Mouse (Mus musculus): ENCODE results near the gene Gm11237. TPM values are rescaled to one million over a fixed set of nuclear protein-coding genes. Genes with fewer than 3 reads are reported as not detected.

Gene Gm11237
- not detected for polyA plus RNA-seq (2015; fragmentation: Illumina TruSeq; extraction: RNeasy Lipid Tissue Mini Kit (QIAGEN cat#74804); ENCODE audit: low read depth, low replicate concordance)

DNA sequence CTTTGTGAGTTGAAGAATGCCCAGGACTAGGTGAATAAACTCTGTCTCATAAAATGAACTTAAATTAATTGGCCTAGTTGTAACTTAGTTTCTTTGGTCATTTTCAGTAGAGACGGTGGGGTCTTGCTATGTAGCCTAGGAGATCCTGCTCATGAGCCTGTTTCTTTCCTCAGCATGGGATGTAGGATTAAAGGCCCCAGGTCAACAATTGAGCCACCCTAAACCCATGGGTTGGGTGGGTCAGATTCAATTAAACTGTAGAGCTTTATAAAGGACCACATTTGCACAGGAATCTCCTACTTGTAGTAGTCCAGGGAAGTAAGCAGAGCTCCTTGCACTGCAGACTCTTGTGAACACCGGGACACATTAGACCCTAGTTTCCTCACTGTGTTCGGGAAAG is at the start of gene Gm11237:
Gene Gm11237 (plus strand): TSS at position 301 of the 400 bp plus-strand sequence.

GRCm38 (mm10) chr4:73607581-73607980 is 15.2 kb upstream of the Gm11237 start, which contains the start of gene Gm11238:
Gene Gm11238, plus strand, starts transcription at chr4:73607881.

GRCm38 (mm10) chr4:73637821-73638220 is 15.0 kb downstream of the Gm11237 start, which contains the start of gene Gm11236:
Gene Gm11236, plus strand, starts transcription at chr4:73638121.

GRCm38 (mm10) chr4:73668054-73668453 is 45.3 kb downstream of the Gm11237 start, which contains the start of gene Gm11239:
Gene Gm11239, plus strand, starts transcription at chr4:73668354.

Other genes starting within 250 kb of the Gm11237 start
- not detected for gene Gm11487, start 217.9 kb upstream of the Gm11237 start, polyA plus RNA-seq (2015; fragmentation: Illumina TruSeq; extraction: RNeasy Lipid Tissue Mini Kit (QIAGEN cat#74804); ENCODE audit: low read depth, low replicate concordance)
- not detected for gene Gm11238, start 15.1 kb upstream of the Gm11237 start, polyA plus RNA-seq (2015; fragmentation: Illumina TruSeq; extraction: RNeasy Lipid Tissue Mini Kit (QIAGEN cat#74804); ENCODE audit: low read depth, low replicate concordance)
- gene Gm11236, start 15.1 kb downstream of the Gm11237 start, polyA plus RNA-seq (2015; fragmentation: Illumina TruSeq; extraction: RNeasy Lipid Tissue Mini Kit (QIAGEN cat#74804); ENCODE audit: low read depth, low replicate concordance): not detected
- not detected for gene Gm11239, start 45.4 kb downstream of the Gm11237 start, polyA plus RNA-seq (2015; fragmentation: Illumina TruSeq; extraction: RNeasy Lipid Tissue Mini Kit (QIAGEN cat#74804); ENCODE audit: low read depth, low replicate concordance)
- not detected for gene Gm428, start 60.5 kb downstream of the Gm11237 start, polyA plus RNA-seq (2015; fragmentation: Illumina TruSeq; extraction: RNeasy Lipid Tissue Mini Kit (QIAGEN cat#74804); ENCODE audit: low read depth, low replicate concordance)
- 0.10 TPM for gene Rasef, start 168.0 kb downstream of the Gm11237 start, polyA plus RNA-seq (2015; fragmentation: Illumina TruSeq; extraction: RNeasy Lipid Tissue Mini Kit (QIAGEN cat#74804); ENCODE audit: low read depth, low replicate concordance)